Mouse (Mus musculus): Measurements from ENCODE around the gene Sstr2. TPM values are rescaled to one million over a fixed set of nuclear protein-coding genes. Genes with fewer than 3 reads are reported as not detected.

Gene Sstr2
- polyA plus RNA-seq, 1 experiment from 2014 or later, result 1.3 TPM

- Histone ChIP-seq H3K27me3 (replicated peaks; ENCODE audit: control insufficient read depth, insufficient read depth, low read length) (no peaks in the 10 kb centered on the region), H3K9ac (ENCODE audit: low read depth, low read length) (no peak overlapping the region), H3K9me3 (ENCODE audit: control insufficient read depth, low read length) (no peaks in the 10 kb centered on the region), H3K36me3 (ENCODE audit: control insufficient read depth, insufficient read depth, low read length) (peaks cover 6% of the 10 kb centered on the region; the same call in 1 of the 2 replicates), H3K4me1 (ENCODE audit: control insufficient read depth, insufficient read depth, low read length) (peaks cover 4% of the 10 kb centered on the region), H3K4me2 (ENCODE audit: low read depth, low read length) (no peak overlapping the region), H3K4me3 (ENCODE audit: low read length) (no peak overlapping the region), H3K27ac (ENCODE audit: low read length) (no peak overlapping the region)
- ATAC-seq, result no peak
- WGBS, result 90% methylated on average over 4 of the region's 4 CpGs
Measured at GRCm38 (mm10) chr11:113673614-113674013, 54.5 kb downstream of the Sstr2 start.

GRCm38 (mm10) chr11:113674595-113674994 is 55.5 kb downstream of the Sstr2 start:
- H3K4me2 ChIP-seq (ENCODE audit: low read depth, low read length), result no peak overlapping the region
- H3K4me1 ChIP-seq (ENCODE audit: control insufficient read depth, insufficient read depth, low read length), result no peaks in the 10 kb centered on the region
- H3K27me3 ChIP-seq (replicated peaks; ENCODE audit: control insufficient read depth, insufficient read depth, low read length), result no peaks in the 10 kb centered on the region
- H3K36me3 ChIP-seq (ENCODE audit: control insufficient read depth, insufficient read depth, low read length), result peaks cover 6% of the 10 kb centered on the region; the same call in 1 of the 2 replicates
- ATAC-seq, result no peak
- no peaks in the 10 kb centered on the region for H3K9me3 ChIP-seq (ENCODE audit: control insufficient read depth, low read length)
- no peak overlapping the region for H3K4me3 ChIP-seq (ENCODE audit: low read length)
- H3K27ac ChIP-seq (ENCODE audit: low read length), result no peak overlapping the region
- H3K9ac ChIP-seq (ENCODE audit: low read depth, low read length), result no peak overlapping the region
- 86% methylated on average over 5 of the region's 5 CpGs for WGBS

Other genes with a start within 250 kb of the Sstr2 start
- 24.9 and 25.0 TPM in 2 replicates for gene Cog1, start 29.8 kb downstream of the Sstr2 start, polyA plus RNA-seq (2015; fragmentation: Nextera tagmentation; extraction: Ambion mirVana)
- gene Slc39a11, start 30.7 kb downstream of the Sstr2 start, polyA plus RNA-seq (2015; fragmentation: Nextera tagmentation; extraction: Ambion mirVana), result 52.8 and 56.5 TPM in 2 replicates
- gene Fam104a, start 64.8 kb downstream of the Sstr2 start, polyA plus RNA-seq (2015; fragmentation: Nextera tagmentation; extraction: Ambion mirVana), result 40.5 and 41.7 TPM in 2 replicates
- 13.8 and 14.5 TPM in 2 replicates for gene D11Wsu47e, start 65.1 kb downstream of the Sstr2 start, polyA plus RNA-seq (2015; fragmentation: Nextera tagmentation; extraction: Ambion mirVana)
- 0.12 and 0.33 TPM in 2 replicates for gene Cpsf4l, start 90.7 kb downstream of the Sstr2 start, polyA plus RNA-seq (2015; fragmentation: Nextera tagmentation; extraction: Ambion mirVana)
- gene Cdc42ep4, start 132.5 kb downstream of the Sstr2 start, polyA plus RNA-seq (2015; fragmentation: Nextera tagmentation; extraction: Ambion mirVana), result 59.0 and 60.3 TPM in 2 replicates